Mouse (Mus musculus): ENCODE measurements at regions not wholly inside any gene's neighbourhood (a gene's known extent, or its start where the extent isn't known, plus 50 kb on each side); places are given as distances from the start of the nearest gene placed in this dataset.
A peak's percentile ranks its signal among the peaks of the same experiment; 100 is the strongest.

DNA sequence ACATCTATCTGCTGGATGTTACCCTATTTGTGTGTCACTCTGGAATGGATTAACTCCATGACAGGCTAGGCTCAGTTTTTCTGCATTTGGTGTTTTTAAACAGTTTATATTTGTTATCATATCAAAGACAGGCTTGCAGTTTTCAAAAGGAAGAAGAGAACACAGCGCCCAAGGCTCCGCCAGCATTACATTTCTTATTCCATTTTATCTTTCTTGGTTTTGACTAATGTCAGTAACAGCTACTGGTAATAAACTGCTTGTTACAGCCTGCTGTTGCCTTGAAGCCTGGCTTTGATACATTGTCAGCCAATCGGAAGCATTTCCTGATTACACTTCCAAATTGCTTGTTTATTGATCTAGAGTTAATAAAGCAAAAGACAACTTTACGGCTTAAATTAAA is 219.4 kb upstream of the Mdfic start:
- DNase-seq (ENCODE audit: low spot score in 2 of 2), result no peak

DNA sequence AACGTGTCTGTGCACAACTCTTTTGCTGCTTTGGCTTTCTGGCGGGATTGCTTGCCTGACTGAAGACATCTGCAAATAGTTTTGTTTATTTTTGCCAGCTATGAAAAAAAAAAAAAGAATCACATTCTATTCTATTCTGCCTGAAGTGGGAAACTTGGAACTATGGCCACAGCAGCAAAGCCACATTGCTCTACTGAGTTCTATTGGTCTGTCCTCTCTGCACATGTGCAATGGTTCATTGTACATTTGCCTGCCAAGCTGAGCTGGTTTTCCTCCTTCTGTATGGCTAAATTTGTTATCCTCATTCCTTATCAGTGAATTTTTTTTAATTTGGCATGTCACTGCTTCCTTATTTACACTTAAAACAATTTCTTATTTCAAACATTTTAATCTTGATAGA is 211.1 kb upstream of the Mdfic start:
- no peak for DNase-seq (ENCODE audit: low spot score in 2 of 2)

DNA sequence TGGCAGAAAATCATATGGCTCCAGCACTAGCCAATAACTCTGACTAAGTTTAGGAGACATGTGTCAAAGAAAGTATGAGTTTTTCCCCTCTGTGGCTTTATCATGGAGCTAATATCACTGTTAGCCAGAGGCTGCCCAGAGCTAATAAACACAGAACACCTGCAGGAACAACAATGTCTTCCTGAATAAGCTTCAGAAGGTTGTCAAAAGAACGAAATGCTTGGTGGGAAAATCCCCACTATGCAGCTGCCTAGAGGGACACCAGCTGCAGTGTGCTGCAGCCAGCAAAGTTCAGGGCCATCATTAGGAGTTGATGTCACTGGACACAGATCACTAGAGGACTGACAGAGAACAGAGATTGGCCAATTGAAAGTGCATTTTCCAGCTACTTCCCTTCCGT is 183.2 kb upstream of the Mdfic start:
- DNase-seq (ENCODE audit: low spot score in 2 of 2), result no peak

DNA sequence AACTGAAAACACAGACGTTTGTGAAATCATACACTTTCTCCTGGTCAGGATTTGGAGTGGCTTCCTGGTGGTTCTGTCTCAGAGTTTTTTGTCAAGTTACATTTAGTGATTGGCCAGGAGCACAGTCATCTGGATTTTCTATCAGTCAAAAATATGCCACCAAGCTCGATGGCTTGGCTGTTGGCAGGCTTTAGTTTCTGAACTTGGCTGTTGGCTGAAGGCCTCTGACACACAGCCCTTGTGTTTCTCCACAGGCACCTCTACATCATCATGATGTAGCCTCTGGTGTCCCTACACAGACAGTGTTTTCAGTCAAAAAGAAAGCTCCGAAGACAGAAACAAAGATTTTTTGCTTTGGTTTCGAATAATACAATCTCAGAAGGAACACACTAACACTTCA is 178.5 kb upstream of the Mdfic start:
- no peak for DNase-seq (ENCODE audit: low spot score in 2 of 2)

DNA sequence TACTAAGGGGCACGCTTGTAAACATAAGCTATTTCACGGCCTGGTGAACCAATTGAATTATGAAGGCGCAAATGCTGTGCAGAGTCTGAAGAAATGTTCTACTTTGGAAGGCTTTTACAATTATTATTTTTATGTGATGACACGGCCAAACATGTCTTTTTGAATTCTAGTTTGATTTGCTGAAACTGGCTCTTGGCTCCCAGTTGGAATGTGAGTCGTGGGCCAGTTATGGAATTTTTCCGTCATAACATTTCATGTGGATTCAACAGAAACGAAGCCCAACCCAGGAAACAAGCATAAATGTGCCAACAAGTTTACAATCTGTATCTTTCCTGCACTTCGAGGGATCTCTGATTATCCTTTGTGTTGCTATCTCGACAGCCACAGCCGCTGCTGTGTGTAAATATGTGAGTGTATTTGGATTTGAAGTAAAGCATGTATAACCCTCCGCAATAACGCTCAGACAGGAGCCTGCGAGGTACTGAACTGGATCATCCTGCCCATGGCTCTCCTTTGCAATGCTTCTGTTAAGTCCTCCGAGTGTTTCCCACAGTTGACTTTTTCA is 176.9 kb upstream of the Mdfic start:
- no peak for DNase-seq (ENCODE audit: low spot score in 2 of 2)

DNA sequence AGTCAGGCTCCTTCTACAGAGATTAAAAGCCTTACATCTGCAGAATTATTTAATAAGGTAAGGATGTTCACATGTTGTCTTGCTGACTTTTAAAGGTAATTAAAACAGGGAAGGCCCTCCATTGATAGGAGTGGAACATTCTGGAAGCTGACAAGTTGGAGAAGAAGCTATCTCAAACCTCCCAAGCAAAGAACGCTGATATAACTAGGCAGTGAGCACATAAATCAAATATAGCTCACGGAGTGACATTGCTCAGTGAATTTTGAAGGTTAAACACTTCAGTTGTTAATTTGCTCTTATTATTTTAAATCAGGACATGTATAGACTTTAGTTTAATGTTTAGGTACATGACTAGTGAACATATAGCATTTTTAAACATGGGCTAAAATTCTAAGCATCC is 171.6 kb upstream of the Mdfic start:
- no peak for DNase-seq (ENCODE audit: low spot score in 2 of 2)

DNA sequence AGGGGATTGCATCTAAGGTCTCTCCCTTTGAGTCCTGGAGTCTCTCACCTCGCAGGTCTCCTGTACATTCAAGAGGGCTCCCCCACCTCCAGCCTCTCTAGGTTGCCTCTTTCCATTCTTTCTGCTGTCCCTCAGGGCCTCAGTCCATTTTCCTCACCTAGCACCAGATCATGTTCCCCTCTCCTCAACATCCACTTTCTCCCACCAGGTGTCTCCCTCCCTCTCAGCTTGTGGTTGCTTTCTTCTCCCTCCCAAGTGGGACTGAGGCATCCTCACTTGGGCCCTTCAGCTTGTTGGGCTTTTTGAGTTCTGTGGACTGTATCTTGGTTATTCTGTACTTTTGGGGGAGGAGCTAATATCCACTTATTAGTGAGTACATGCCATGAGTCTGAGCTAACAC is 127.7 kb upstream of the Mdfic start:
- no peak for DNase-seq (ENCODE audit: low spot score in 2 of 2)

DNA sequence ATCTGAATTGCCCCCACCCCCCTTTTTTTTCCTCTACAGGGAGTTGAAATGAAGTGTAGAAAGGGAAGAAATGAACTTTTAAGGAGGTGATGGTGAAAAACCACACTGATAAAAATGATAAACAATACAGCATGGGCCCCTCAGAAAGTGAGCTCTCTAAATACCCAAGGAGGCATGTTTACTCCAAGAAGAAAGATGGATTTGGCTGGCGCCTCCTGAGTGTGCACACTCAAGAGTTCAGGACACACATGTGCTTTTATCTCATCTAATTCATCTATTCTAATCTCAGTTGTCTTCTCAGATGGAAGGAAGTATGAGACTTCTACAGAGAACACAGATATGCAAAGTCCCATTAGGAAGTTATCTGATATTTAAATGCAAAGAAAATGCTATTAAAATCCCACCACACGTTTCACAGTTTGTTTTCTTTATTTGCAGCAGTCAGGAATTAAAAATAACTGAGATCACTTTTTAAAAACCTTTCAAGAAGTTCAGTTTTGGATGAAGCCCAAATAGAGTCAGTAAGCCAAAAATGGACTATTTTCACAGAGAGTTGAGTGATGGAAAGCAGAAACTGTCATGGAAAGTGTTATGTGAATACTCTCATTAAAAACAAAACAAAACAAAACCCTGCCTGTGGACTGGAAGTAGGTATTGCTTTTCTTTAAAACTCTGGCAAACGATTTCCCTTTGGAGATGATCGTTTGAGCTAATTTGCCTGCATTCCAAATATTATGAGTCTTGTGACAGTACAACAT is 123.1 kb upstream of the Mdfic start:
- no peak for DNase-seq (ENCODE audit: low spot score in 2 of 2)

DNA sequence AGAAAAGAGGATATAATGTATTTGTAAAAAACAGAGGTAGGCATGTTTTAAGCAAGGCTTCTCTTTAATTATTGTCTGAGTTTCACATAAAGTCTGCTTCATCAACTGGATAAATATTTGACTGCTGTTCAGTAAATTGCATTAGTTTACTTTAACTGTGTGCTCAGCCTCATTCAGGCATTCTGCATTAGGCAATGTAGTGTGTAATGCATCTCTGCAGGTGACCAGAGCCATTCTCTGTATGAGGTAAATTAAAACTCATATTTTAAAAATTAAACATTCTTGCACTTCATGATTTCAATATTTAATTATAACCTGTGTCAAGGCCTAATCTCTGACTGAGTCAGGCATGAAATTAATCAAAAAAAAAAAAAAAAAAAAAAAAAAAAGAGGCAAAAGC is 110.3 kb upstream of the Mdfic start:
- DNase-seq (ENCODE audit: low spot score in 2 of 2), result no peak

DNA sequence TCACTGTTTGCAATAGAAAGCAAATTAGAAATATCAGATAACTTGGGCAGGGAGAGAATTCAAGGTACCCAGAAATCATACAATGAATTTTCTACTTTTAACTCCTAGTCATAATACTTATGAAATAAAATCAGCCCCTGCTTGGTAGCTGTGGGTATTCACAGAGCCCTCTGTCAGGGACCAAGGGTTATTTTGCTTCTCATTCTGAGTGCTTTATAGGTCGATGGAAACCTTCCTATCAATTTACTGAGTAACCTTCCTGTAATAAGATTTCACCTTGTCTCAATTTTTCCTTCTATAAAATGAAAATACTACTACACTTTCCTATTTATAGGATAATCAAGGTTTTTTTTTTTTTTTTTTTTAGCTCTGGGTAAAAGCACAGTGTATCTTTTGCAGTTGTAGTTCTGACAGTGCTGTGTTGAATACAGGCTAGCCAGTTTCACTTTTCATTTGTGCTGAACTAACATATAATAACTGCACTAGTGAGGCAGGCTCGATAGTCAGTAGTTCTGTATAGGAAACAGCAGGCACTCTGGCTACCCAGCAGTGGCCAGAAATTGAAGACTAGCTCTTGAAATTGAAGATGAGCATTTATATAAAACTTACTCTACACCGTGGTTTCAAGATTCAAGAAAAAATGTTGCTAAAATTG is 94.4 kb upstream of the Mdfic start:
- DNase-seq (ENCODE audit: low spot score in 2 of 2), result peak in 1 of 2 experiments; percentile 19

DNA sequence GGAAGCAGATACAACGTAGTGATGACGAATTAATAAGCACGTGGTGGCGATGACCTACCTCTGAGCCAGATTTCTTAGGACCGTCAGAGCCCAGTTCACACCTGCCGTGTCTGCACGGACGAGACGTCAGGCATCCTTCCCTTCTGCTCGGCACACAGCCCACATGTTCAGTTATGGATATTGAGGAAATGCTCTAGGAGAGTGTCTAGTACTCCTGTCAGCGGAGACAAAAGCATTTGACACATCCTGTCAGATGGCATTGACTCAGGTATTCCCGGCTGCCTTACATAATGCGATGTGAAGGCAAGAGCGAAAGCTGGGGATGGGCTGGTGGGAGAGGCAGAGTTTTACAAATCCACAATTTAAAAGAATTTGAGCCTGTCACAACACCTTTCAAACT is 81.9 kb upstream of the Mdfic start:
- DNase-seq (ENCODE audit: low spot score in 2 of 2), result no peak

DNA sequence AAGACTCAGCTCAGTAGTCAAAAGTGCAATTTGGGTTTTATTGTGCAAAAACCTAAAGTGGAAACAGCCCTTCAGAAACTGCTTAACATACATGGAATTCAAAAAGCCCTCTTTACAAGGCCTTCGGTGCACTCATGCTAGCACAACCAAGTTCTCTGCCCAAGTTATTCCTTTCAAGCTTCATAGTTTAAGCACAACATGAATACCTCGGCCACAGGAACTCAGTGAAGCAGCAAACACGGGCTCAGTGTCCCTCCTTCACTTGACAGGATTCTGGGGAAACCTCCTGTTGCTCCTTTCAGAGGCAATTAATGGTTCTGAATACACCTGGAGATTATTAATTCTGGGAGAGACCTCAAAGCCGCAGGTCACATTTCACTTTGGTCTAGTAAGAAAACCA is 81.1 kb upstream of the Mdfic start:
- no peak for DNase-seq (ENCODE audit: low spot score in 2 of 2)

DNA sequence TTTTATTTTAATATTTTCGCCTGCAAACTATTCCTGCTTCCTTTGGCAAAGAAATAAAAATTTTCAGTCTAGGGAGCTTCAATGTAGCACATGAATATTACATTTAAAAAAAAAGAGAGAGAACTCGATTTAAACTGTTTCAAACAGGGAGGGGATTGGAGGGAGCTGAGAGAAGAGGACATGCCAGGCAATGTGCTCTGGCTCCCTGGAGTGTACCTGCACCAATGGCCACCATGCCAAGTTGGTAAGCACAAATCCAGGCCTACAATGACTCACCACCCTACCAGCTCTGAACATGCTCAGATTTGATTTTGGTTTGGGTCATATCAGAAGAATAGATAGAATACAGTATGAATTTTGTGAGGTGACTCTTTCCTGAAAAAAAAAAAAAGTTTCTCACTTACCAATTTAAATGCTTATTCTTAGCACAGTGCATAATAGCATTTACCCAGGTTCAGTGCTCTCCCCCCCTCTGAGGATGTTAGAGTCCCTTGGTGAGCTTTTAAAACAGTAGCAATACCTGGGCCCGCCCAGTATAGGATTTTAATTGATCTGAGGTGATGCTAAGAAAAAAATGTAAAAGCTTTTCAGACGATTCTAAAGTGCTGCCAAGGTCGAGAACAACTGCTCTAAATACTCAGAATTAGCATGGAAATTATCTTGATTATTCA is 80.5 kb upstream of the Mdfic start:
- no peak for DNase-seq (ENCODE audit: low spot score in 2 of 2)

DNA sequence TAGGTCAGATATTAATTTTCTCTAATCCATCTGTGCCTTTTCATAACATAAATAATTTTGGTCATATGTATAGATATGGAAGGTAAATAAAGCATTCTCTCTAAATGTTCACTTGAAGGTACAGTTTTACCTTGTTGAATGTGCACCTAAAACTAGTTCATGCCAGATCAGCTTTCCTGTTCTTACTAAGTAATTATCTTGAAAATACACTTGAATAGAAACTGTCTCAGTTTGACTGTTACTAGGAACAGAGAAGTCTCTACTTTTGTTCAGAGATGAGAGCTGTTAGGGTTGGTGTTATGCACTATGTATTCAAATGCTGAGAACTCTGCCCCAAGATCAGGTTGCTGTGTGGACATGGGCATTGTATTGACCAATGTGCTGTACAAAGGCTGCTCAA is 76.2 kb upstream of the Mdfic start:
- DNase-seq (ENCODE audit: low spot score in 2 of 2), result no peak

DNA sequence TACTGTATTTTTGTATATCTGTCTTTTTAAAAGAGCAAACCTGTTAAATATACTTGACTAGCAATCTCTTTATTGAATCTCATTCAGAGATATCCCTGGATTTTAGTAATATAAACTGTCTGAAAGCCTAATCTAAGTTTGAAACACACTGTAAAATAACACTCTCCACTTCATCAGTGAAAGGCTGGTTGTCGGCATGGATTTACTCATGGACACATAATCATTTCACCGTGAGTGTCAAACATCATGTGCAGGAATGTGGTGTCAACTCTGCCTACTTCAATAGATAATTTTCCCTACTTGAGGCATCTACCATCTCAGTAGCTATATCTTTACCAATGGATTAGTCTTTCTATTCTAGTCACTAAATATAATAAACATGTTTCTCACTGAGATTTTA is 73.0 kb upstream of the Mdfic start:
- no peak for DNase-seq (ENCODE audit: low spot score in 2 of 2)
